Mouse (Mus musculus): ENCODE measurements around the gene Krtap5-4. TPM values are rescaled to one million over a fixed set of nuclear protein-coding genes. Genes with fewer than 3 reads are reported as not detected.
"Not testable (repeated sequence)": the region's sequence is repeated elsewhere in the genome, so short reads cannot be mapped to it uniquely, and the experiment has no call there.

The Krtap5-4 gene
- total RNA-seq (2015; ENCODE audit: low replicate concordance) (not detected in 2 replicates), total RNA-seq (2017; ENCODE audit: low replicate concordance) (not detected in 2 replicates)

DNA sequence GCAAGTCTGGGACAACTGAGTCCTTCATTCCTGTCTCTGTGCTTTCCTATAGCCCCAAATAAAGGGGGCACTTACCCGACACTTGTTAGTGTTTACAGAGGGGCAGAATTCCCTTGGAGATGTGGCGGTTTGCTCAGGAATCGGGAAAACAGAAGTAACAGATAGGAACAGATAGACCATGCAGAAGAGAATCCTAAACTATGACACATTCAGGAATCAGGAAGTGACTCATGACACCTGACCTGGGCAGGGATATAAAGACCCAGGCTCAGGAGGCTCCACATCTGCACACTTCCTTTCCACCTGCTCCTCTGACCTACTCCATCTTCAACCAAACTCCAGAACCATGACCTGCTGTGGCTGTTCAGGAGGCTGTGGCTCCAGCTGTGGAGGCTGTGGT is at the start of gene Krtap5-4:
TSS of gene Krtap5-4 (plus strand) at position 301 of the 400 bp plus-strand sequence.
- ATAC-seq (replicated peaks; ENCODE audit: low FRiP score, poor library complexity, severe bottlenecking): no peak

DNA sequence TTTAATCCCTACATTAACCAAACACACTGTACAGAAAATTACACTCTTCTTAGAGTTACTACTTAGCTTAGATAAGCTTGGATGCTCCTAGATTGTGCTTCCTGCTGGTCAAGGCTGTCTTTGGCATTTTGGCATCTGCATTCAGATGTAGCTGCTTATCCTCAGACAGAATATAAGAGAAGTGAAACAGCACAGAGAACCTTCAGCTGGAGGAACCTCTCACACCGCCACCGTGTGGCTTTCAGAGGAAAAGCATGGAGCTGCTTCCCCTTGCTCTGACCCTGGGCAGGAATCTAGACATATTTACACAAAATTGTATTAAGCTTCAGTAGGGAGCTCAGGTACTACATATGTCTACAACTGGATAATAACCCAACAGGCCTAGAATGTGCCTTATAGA is 47.8 kb upstream of the Krtap5-4 start:
- no peak for ATAC-seq (replicated peaks; ENCODE audit: low FRiP score, poor library complexity, severe bottlenecking)

DNA sequence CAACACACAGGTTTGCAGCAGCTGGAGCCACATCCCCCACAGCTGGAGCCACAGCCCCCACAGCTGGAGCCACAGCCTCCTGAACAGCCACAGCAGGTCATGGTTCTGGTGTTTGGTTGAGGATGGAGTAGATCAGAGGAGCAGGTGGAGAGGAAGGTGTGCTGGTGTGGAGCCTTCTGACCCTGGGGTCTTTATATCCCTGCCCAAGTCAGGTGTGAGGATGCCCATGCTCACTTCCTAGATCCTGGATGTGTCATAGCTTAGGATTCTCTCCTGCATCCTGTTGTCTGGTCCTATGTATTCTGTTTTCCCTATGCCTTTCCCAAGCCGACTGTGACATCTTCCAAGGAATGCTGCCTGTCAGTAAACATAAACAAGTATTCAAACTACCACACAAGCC is 45.1 kb upstream of the Krtap5-4 start, which contains the start of gene Gm2431:
TSS of gene Gm2431 (minus strand) at position 101 of the 400 bp plus-strand sequence.
- ATAC-seq (replicated peaks; ENCODE audit: low FRiP score, poor library complexity, severe bottlenecking): not testable (repeated sequence)

DNA sequence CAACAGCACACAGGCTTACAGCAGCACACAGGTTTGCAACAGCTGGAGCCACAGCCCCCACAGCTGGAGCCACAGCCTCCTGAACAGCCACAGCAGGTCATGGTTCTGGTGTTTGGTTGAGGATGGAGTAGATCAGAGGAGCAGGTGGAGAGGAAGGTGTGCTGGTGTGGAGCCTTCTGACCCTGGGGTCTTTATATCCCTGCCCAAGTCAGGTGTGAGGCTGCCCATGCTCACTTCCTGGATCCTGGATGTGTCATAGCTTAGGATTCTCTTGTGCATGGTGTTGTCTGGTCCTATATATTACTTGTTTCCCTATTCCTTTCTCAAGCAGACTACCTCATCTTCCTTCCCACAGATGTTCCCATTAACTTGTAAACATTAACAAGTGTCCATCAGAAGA is 29.1 kb upstream of the Krtap5-4 start, which contains the start of gene Gm4559:
TSS of gene Gm4559 (minus strand) at position 101 of the 400 bp plus-strand sequence.
- ATAC-seq (replicated peaks; ENCODE audit: low FRiP score, poor library complexity, severe bottlenecking): not testable (repeated sequence)

DNA sequence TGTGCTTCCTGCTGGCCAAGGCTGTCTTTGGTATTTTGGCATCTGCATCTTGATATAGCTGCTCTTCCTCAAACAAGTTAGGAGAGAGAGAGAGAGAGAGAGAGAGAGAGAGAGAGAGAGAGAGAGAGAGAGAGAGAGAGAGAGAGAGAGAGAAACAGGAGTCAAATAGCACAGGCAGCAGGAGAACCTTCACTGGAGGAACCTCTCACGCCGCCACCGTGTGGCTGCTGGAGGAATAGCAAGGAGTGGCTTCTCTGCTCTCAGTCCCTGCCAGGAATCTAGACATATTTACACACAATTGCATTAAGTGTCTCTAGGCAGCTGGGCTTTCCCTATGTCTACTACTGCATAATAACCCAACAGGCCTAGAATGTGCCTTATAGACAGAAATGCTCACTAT is 25.2 kb upstream of the Krtap5-4 start:
- 0 out of 2 replicates have a peak, but pooled peaks have one; percentile 66 for ATAC-seq (replicated peaks; ENCODE audit: low FRiP score, poor library complexity, severe bottlenecking)

DNA sequence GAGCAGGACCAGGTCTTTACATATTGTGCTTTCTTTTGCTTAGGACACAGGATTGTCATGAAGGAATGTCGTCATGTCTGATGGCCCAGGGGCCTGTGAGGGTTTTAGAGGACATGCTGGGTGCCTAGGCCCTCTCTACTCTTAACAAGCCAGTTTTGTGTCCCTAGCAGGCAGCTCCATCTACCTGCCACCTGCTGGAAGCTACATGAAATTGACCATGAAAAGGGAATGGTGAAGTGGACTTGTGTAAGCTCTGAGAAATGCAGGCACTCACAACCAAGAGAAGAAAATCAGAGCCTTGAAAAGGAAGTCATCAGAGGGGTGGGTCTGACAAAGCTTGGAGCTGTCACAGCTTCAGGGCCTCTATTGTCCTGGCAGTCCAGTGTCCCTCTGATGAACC is 24.1 kb upstream of the Krtap5-4 start:
- ATAC-seq (replicated peaks; ENCODE audit: low FRiP score, poor library complexity, severe bottlenecking): not testable (repeated sequence)

DNA sequence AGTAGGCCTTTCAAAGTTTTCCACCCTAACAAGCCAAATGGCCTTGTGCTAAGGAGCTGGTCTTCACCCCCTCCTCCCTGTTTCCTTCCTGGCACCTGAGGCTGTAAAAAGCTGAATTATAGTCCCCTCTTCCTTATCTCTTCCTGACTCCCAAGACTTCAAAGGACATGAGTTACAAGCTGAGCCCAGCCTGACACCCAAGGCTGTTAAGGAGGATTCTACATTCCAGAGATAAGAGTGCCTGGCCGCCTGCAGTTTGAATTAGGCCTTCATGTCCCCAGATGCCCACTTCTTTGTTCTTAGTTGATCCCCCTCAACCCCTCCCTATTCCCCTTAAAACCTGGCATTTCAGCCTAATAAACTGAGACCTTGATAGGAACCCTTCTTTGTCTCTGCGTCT is 20.5 kb upstream of the Krtap5-4 start:
- not testable (repeated sequence) for ATAC-seq (replicated peaks; ENCODE audit: low FRiP score, poor library complexity, severe bottlenecking)

DNA sequence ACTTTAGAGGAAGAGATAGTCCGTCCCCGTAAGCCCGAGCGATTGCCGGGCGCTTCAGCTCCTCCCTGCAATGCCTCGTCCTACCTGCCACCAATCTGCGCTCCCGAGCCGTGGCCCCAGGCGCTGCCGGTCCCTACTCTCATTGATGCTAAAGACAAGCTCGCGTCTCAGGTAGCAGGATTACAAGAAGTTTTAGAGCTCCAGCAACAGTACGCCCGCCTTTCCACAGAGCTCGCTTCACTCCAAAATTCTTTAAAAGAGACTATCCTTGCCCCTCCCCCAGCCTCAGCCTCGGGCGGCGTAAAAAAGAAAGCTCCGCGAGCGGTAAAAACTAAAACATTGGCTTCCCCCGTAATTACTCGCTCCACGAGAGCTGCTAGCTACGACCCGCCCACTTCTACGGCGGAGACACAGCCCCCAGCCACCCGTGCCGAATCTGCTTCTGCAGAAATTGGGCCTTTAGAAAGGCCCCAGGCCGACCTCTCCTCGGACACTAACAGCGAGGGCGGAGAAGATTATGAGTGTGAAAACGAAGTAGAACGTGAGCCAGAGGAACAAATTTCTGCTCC is 19.2 kb upstream of the Krtap5-4 start:
- no peak for ATAC-seq (replicated peaks; ENCODE audit: low FRiP score, poor library complexity, severe bottlenecking)

DNA sequence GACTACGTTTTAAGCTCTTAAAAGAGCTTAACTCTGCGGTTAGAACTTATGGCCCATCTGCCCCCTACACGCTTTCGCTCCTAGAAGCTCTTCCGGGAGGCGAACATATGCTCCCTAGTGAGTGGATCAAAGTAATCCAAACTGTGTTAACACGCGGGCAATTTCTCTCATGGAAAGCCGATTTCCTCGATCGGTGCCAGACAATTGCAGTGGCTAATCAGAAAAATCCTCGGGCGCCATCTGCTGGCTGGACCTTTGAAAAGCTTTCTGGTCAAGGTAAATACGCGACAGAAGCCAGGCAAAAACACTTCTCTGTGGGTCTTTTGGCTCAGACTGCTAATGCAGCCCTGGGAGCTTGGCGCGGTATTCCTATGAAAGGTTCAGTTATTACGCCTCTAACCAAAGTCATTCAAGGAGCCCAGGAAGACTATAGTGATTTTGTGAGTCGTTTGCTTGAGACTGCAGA is 18.7 kb upstream of the Krtap5-4 start:
- ATAC-seq (replicated peaks; ENCODE audit: low FRiP score, poor library complexity, severe bottlenecking): peak; percentile 68

DNA sequence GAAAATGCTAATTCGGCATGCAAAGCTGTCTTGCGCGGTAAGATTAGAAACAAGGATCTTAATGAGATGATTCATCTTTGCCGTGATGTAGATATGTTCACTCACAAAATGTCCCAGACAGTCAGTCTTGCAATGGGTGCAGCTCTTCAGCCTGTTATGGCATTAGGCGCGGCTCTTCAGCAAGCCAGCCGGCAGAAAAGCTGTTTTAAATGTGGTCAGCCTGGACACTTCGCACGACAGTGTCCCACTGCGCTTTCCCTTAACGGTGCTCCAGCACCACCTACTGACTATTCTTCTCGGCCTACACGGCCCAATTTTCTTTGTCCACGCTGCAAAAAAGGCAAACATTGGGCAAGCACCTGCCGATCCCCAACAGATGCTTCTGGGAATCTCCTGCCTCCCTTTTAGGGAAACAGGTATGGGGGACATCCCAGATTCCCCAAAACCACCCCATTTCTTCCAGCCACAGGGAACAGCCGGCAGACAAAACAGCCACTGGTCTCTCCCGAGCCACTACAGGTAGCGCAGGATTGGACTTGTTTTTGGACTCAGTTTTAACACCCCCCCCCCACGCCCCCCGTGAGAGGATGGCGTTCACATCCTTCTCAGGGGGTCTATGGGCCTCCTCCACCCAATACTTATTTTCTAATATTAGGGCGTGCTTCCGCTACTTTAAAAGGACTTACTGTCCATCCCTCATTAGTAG is 18.1 kb upstream of the Krtap5-4 start:
- ATAC-seq (replicated peaks; ENCODE audit: low FRiP score, poor library complexity, severe bottlenecking): no peak

DNA sequence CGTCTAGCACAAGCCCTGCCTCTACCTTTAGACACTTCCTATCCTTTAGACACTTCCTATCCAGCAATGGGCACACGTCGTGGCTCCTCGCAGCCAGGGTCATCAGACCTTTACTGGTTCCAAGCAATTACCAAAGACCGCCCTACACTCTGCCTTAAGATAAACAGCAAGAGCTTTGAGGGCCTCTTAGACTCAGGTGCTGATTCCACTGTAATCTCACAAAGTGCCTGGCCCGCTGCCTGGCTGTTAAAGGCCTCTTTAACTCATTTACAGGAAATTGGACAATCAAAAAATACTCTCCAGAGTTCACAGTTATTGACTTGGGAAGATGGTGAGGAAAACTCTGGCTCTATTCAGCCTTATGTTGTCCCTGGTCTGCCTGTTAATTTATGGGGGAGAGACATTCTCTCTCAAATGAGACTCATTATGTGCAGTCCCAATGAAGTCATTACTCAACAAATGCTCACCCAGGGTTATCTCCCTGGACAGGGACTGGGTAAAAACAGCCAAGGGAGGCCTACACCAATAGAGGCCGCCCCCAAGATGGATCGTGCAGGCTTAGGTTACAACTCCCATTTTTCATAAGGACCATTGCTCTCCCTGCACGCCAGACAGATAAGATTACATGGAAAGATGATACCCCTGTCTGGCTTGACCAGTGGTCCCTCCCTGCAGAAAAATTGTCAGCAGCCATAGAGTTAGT is 17.3 kb upstream of the Krtap5-4 start:
- ATAC-seq (replicated peaks; ENCODE audit: low FRiP score, poor library complexity, severe bottlenecking): not testable (repeated sequence)

DNA sequence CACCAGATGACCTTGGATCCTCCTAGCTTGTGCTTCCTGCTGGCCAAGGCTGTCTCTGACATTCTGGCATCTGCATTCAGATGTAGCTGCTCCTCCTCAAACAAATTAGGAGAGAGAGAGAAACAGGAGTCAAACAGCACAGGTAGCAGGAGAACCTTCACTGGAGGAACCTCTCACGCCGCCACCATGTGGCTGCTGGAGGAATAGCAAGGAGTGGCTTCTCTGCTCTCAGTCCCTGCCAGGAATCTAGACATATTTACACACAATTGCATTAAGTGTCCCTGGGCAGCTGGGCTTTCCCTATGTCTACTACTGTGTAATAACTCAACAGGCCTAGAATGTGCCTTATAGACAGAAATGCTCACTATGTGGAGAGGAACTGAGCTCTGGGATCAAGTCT is 9.5 kb upstream of the Krtap5-4 start:
- ATAC-seq (replicated peaks; ENCODE audit: low FRiP score, poor library complexity, severe bottlenecking): peak; percentile 61

DNA sequence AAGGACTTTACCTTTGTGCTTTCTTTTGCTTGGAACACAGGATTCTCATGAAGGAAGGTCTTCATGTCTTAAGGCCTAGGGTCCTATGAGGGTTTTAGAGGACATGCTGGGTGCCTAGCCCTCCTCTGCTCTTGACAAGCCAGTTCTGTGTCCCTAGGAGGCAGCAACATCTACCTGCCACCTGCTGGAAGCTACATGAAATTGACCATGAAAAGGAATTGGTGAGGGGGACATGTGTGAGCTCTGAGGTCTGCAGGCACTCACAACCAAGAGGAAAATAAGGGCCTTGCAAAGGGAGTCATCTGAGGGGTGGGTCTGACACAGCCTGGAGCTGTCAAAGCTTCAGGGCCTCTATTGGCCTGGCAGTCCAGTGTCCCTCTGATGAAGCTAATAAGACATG is 7.9 kb upstream of the Krtap5-4 start:
- no peak for ATAC-seq (replicated peaks; ENCODE audit: low FRiP score, poor library complexity, severe bottlenecking)

DNA sequence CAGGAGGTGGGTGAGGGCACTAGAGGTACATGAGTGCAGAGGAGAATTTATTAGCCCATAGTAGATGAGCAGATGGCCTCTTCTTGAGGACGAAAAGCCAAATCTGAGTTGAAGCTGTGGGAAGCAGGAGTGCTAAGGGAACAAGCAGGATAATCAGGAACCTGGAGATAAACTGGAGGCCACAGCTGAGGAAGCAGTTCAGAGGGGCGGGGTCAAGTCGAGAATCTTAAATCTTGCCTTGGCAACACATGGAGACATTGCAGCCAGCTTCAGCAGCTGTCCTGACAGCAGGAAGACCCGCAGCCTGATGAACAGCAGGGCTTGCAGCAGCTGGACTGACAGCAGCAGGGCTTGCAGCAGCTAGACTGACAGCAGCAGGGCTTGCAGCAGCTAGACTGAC is 7.2 kb upstream of the Krtap5-4 start:
- ATAC-seq (replicated peaks; ENCODE audit: low FRiP score, poor library complexity, severe bottlenecking): not testable (repeated sequence)

DNA sequence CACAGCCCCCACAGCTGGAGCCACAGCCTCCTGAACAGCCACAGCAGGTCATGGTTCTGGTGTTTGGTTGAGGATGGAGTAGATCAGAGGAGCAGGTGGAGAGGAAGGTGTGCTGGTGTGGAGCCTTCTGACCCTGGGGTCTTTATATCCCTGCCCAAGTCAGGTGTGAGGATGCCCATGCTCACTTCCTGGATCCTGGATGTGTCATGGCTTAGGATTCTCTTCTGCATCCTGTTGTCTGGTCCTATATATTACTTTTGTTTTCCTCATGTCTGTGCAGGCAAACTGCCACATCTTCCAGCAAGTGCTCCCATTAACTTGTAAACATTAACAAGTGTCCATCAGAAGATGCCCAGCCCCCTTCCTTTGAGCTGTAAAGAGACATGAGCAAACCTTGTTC is 6.3 kb upstream of the Krtap5-4 start, which contains the start of gene Krtap5-1:
TSS of gene Krtap5-1 (minus strand) at position 101 of the 400 bp plus-strand sequence.
- not testable (repeated sequence) for ATAC-seq (replicated peaks; ENCODE audit: low FRiP score, poor library complexity, severe bottlenecking)

DNA sequence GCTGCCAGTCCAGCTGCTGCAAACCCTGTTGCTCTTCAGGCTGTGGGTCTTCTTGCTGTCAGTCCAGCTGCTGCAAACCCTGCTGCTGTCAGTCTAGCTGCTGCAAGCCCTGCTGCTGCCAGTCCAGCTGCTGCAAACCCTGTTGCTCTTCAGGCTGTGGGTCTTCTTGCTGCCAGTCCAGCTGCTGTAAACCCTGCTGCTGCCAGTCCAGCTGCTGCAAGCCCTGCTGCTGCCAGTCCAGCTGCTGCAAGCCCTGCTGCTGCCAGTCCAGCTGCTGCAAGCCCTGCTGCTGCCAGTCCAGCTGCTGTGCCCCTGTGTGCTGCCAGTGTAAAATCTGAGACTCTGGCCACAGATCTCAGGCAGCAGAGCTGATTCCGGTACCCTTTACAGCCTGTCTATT is 580 bp downstream of the Krtap5-4 start:
- ATAC-seq (replicated peaks; ENCODE audit: low FRiP score, poor library complexity, severe bottlenecking): not testable (repeated sequence)

DNA sequence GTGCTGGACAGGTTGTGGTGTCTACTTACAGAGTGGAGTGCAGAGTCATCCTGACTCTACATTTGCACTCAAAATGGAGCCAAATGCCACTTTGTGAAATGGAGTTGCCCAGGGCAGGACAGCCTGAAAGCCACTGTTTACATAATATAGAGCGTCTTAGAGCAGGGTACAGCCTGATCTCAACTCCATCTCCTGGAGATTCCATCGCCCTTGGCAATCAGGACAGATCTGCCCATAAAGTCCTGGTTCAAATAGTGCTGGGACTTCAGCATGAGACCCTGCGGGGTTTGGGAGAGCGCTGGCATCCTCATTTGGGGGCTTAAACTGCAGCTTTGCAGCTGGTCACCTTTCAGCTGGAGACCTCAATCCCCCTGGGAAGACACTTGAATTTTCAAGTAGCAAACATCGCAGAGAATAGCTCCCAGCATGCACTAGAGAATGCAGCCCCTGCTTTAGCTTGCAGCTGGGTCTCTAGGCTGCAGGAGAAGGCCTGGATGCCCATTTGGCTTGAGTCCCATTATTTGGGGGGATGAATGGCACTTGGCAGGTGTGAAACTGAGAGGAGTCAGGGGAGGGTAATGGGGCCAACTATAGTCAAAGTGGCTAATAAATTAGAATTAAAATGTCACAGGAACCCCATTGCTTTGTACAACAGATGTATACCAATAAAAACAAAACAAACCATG is 11.4 kb downstream of the Krtap5-4 start:
- ATAC-seq (replicated peaks; ENCODE audit: low FRiP score, poor library complexity, severe bottlenecking): no peak

DNA sequence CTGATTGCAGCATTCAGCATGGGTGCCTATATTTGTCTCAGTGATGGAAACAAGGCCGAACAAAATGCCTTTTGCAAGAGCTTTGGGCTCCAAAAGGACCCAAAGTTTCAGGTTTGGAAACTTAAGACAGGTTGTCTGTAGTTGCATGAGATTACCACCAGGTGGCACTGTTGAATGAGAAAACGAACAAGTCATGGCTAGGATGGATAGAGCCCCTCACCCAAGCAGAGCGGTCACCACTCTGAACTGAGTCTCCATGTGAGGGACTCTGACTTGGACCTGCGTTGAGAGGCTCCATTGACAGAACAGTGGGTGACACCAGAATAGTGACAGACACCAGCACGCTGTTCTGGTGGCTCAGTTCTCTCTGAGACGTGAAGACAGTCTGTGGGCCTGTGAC is 13.2 kb downstream of the Krtap5-4 start:
- no peak; the same call in 1 of the 2 replicates for ATAC-seq (replicated peaks; ENCODE audit: low FRiP score, poor library complexity, severe bottlenecking)

DNA sequence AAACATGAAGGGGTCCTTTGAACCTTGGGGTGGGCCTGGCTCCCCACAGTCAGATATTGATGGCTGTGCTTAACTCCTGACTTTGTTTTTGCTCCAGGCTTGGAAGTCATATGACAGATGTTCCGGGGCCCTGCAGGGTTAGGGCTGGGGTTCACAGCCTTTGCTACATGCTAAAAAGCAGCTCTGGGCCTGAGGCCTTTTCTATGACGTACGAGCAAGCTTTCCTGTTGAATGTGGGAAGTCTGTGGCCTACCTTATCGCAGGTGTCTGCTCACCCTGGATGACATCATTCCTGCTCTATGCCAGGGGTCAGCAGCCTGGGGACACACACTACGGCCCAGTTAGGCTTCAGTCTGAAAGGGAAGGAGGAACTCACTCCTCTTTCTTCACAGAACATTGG is 13.9 kb downstream of the Krtap5-4 start:
- ATAC-seq (replicated peaks; ENCODE audit: low FRiP score, poor library complexity, severe bottlenecking): no peak

DNA sequence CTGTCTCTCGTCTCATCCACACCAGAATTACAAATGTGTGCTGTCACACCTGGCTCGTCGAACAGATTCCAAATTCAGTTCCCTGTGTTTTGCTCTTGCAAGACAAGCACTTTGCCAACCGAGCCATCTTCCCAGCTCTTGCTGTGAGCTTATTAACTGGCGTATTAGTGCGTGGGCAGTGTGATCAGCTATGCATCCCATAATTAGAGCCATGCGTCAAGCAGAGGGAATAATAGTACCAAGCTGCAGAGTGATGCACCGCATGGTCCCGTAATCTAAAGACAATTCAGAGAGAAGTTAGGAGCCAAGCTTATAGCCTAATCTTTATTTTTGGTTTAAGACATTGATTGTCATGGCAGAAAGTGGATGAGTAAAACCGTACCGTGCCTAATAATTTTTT is 15.8 kb downstream of the Krtap5-4 start:
- no peak for ATAC-seq (replicated peaks; ENCODE audit: low FRiP score, poor library complexity, severe bottlenecking)
